In genomic region chr1:170589219-170590040, GRCm38 (mm10) we compare ENCODE assay signal across 8 mouse cellular contexts. TPM values are rescaled to one million over a fixed set of nuclear protein-coding genes. Genes with fewer than 3 reads are reported as not detected.
A peak's percentile ranks its signal among the peaks of the same experiment; 100 is the strongest.
DNase-seq lines count a peak whose midpoint lies in the region; ATAC-seq and TF ChIP-seq lines count a peak whose summit lies in the region.

Gene Nos1ap, minus strand, starts transcription at chr1:170589861.

- peak within 1 kb of the TSS; percentile 87 for H3K4me3 ChIP-seq in forebrain, embryonic 12.5 days (replicated peaks)
- peak within 1 kb of the TSS; percentile 81 for H3K4me3 ChIP-seq in heart, embryonic 16.5 days (ENCODE audit: low read length)
- peak within 1 kb of the TSS; percentile 85 for H3K4me3 ChIP-seq in liver, embryonic 12.5 days
- H3K4me3 ChIP-seq in myocyte: peak within 1 kb of the TSS; percentile 4

- DNase-seq in 416B (ENCODE audit: low read depth): peak; percentile 34
- peak; percentile 87 to 95 for DNase-seq in kidney, postnatal 25 days
- peak; percentile 60 to 65 for DNase-seq in spleen, postnatal 36 days (ENCODE audit: low spot score in 2 of 2)

- WGBS in forebrain, embryonic 12.5 days: under 1% methylated on average over 97 of the region's 106 CpGs
- under 1% methylated on average over 86 of the region's 106 CpGs for WGBS in heart, embryonic 16.5 days
- WGBS in liver, embryonic 12.5 days (ENCODE audit: insufficient replicate concordance): 3% methylated on average over 66 of the region's 106 CpGs

- peaks cover 13% of the 10 kb centered on the region for H3K36me3 ChIP-seq in forebrain, embryonic 12.5 days (replicated peaks)
- H3K36me3 ChIP-seq in heart, embryonic 16.5 days (ENCODE audit: control insufficient read depth, insufficient read depth): no peaks in the 10 kb centered on the region
- H3K36me3 ChIP-seq in liver, embryonic 12.5 days: peaks cover 8% of the 10 kb centered on the region
- H3K36me3 ChIP-seq in myocyte (ENCODE audit: control insufficient read depth, insufficient read depth): no peaks in the 10 kb centered on the region

- TF ChIP-seq POLR2A in myocyte (IDR thresholded peaks at IDR 0.05; ENCODE audit: insufficient read length, low read depth): peak; percentile 36

- ATAC-seq in cerebellum, adult (ENCODE audit: insufficient number of reproducible peaks, low FRiP score, low TSS enrichment): peak; percentile 82
- ATAC-seq in forebrain, embryonic 12.5 days (ENCODE audit: low FRiP score): peak; percentile 92
- peak; percentile 90 for ATAC-seq in heart, embryonic 16.5 days (replicated peaks; ENCODE audit: extremely low read depth, insufficient read depth, low FRiP score)
- peak; percentile 96 for ATAC-seq in liver, embryonic 12.5 days

- H3K79me2 ChIP-seq in myocyte (ENCODE audit: control insufficient read depth, insufficient read depth): no peaks in the 10 kb centered on the region

- H3K9me3 ChIP-seq in forebrain, embryonic 12.5 days: peaks cover 5% of the 10 kb centered on the region; the same call in 1 of the 2 replicates
- H3K9me3 ChIP-seq in heart, embryonic 16.5 days (replicated peaks; ENCODE audit: control insufficient read depth, low read length): no peaks in the 10 kb centered on the region
- H3K9me3 ChIP-seq in liver, embryonic 12.5 days (replicated peaks): no peaks in the 10 kb centered on the region

- H3K4me2 ChIP-seq in forebrain, embryonic 12.5 days: peak within 1 kb of the TSS; percentile 93
- H3K4me2 ChIP-seq in heart, embryonic 16.5 days (ENCODE audit: low read depth, low read length): peak within 1 kb of the TSS; percentile 89
- H3K4me2 ChIP-seq in liver, embryonic 12.5 days: peak within 1 kb of the TSS; percentile 99
- peak within 1 kb of the TSS; percentile 81 for H3K4me2 ChIP-seq in myocyte (ENCODE audit: low read depth)

- peaks cover 7% of the 10 kb centered on the region; the same call in 1 of the 2 replicates for H3K27me3 ChIP-seq in forebrain, embryonic 12.5 days
- no peaks in the 10 kb centered on the region for H3K27me3 ChIP-seq in heart, embryonic 16.5 days (ENCODE audit: control insufficient read depth, insufficient read depth, low read length)
- peaks cover 58% of the 10 kb centered on the region for H3K27me3 ChIP-seq in liver, embryonic 12.5 days (replicated peaks)
- H3K27me3 ChIP-seq in myocyte (ENCODE audit: control insufficient read depth, insufficient read depth, insufficient read length): peaks cover 27% of the 10 kb centered on the region

- H3K27ac ChIP-seq in forebrain, embryonic 12.5 days: peak within 1 kb of the TSS; percentile 70
- H3K27ac ChIP-seq in heart, embryonic 16.5 days (ENCODE audit: low read length): peak within 1 kb of the TSS; percentile 77
- H3K27ac ChIP-seq in liver, embryonic 12.5 days: peak within 1 kb of the TSS; percentile 60; the same call in 1 of the 2 replicates

- H3K9ac ChIP-seq in forebrain, embryonic 12.5 days: peak within 1 kb of the TSS; percentile 83
- H3K9ac ChIP-seq in heart, embryonic 16.5 days (ENCODE audit: low read length): peak within 1 kb of the TSS; percentile 88
- peak within 1 kb of the TSS; percentile 90 for H3K9ac ChIP-seq in liver, embryonic 12.5 days

- H3ac ChIP-seq in myocyte (ENCODE audit: control insufficient read depth, insufficient read length): peak within 1 kb of the TSS; percentile 38

- peaks cover 19% of the 10 kb centered on the region for H3K4me1 ChIP-seq in forebrain, embryonic 12.5 days
- peaks cover 12% of the 10 kb centered on the region for H3K4me1 ChIP-seq in heart, embryonic 16.5 days (ENCODE audit: control insufficient read depth, insufficient read depth, low read length)
- H3K4me1 ChIP-seq in liver, embryonic 12.5 days: peaks cover 25% of the 10 kb centered on the region

TF ChIP-seq in myocyte, 11 proteins besides CTCF, POLR2A, EP300 and RAD21:
- no peak for TF ChIP-seq TCF12 (IDR thresholded peaks at IDR 0.05; ENCODE audit: insufficient read depth, poor library complexity, severe bottlenecking)
- TF ChIP-seq SRF (IDR thresholded peaks at IDR 0.05; ENCODE audit: control insufficient read depth, insufficient read length, low read depth): no peak
- TF ChIP-seq MYOD1 (IDR thresholded peaks at IDR 0.05; ENCODE audit: control insufficient read depth in 1 of 3, insufficient read length in 2 of 3, low read depth in 2 of 3): no peak
- TF ChIP-seq CEBPB (IDR thresholded peaks at IDR 0.05; ENCODE audit: insufficient read depth, poor library complexity, severe bottlenecking): no peak
- no peak for TF ChIP-seq E2F4 (IDR thresholded peaks at IDR 0.05; ENCODE audit: insufficient read depth)
- TF ChIP-seq TCF3 (IDR thresholded peaks at IDR 0.05; ENCODE audit: insufficient read length, low read depth): no peak
- no peak for TF ChIP-seq MYOG (IDR thresholded peaks at IDR 0.05; ENCODE audit: control insufficient read depth in 1 of 3, insufficient read depth in 1 of 3, insufficient read length in 2 of 3, low read depth in 2 of 3)
- no peak for TF ChIP-seq REST (IDR thresholded peaks at IDR 0.05; ENCODE audit: insufficient read depth, insufficient read length)
- TF ChIP-seq POLR2AphosphoS2 (IDR thresholded peaks at IDR 0.05; ENCODE audit: insufficient read length, low read depth): no peak
- TF ChIP-seq USF1 (IDR thresholded peaks at IDR 0.05; ENCODE audit: low read depth): no peak

RNA-seq across cellular contexts. Expression of gene Nos1ap, which starts in this region (rescaled TPM):
- polyA plus RNA-seq in forebrain, embryonic 12.5 days (2016; fragmentation: Nextera tagmentation; extraction: Ambion mirVana): 23.5 and 25.5 TPM in 2 replicates
- polyA plus RNA-seq in heart, embryonic 16.5 days (2015; fragmentation: Nextera tagmentation; extraction: Ambion mirVana): 14.6 and 15.9 TPM in 2 replicates
- 6.2 and 6.4 TPM in 2 replicates for polyA plus RNA-seq in liver, embryonic 12.5 days (2016; fragmentation: Nextera tagmentation; extraction: Ambion mirVana)
- 0.14 TPM for polyA plus RNA-seq in myocyte (2012; fragmentation: generic; extraction: Trizol)

Comparison
In these comparisons a context has a peak if more than half of its experiments do, and no peak if none do; other contexts are left out.
1. Peak in every context shown above with its lines: DNase-seq, ATAC-seq, H3K4me3 ChIP-seq and H3K27ac ChIP-seq.
2. DNase-seq: peak in every context shown above with its lines; median percentile 91 in kidney, postnatal 25 days; 62 in spleen, postnatal 36 days; 34 in 416B.
3. H3K4me3 ChIP-seq: peak in every context shown above with its lines; median percentile 87 in forebrain, embryonic 12.5 days; 85 in liver, embryonic 12.5 days; 81 in heart, embryonic 16.5 days; 4 in myocyte.